Mouse (Mus musculus): ENCODE measurements around the gene Havcr1. TPM values are rescaled to one million over a fixed set of nuclear protein-coding genes. Genes with fewer than 3 reads are reported as not detected.
"Not testable (repeated sequence)": the region's sequence is repeated elsewhere in the genome, so short reads cannot be mapped to it uniquely, and the experiment has no call there.

Havcr1 gene
- polyA plus RNA-seq, 1 experiment from 2014 or later, result not detected

DNA sequence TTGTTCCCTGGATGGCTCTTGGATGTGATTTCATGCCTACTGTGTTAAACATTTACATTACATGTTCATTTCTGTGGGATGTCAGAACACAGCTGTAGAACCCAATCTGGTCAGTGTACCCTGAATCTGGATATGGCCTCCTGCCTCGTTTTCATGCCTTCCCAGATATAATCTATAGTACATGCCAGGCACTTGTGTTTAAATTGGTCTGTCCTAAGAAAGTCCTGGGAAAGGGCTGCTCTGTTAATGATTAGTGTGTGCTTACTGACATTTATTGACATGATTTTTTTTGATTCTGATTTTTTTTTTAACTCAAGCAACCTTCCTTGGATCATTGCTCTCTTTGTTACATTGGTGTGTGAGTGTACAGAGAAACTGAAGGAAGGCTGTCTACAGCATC, 263 bp upstream of the Havcr1 start:
- Histone ChIP-seq H3K9me3 (ENCODE audit: control insufficient read depth, low read length) (no peaks in the 10 kb centered on the region), H3K36me3 (replicated peaks; ENCODE audit: control insufficient read depth, insufficient read depth) (no peaks in the 10 kb centered on the region), H3K27ac (no peak overlapping the region), H3K4me1 (replicated peaks; ENCODE audit: control insufficient read depth, insufficient read depth, low read length) (no peaks in the 10 kb centered on the region), H3K4me2 (replicated peaks) (no peak overlapping the region), H3K9ac (no peak overlapping the region), H3K4me3 (replicated peaks; ENCODE audit: low read length) (no peak overlapping the region), H3K27me3 (ENCODE audit: control insufficient read depth, insufficient read depth, low read length) (no peaks in the 10 kb centered on the region)
- ATAC-seq (ENCODE audit: low FRiP score), result no peak
- no peak for DNase-seq (ENCODE audit: low spot score)
- 81% methylated on average over 1 of the region's 1 CpGs for WGBS

DNA sequence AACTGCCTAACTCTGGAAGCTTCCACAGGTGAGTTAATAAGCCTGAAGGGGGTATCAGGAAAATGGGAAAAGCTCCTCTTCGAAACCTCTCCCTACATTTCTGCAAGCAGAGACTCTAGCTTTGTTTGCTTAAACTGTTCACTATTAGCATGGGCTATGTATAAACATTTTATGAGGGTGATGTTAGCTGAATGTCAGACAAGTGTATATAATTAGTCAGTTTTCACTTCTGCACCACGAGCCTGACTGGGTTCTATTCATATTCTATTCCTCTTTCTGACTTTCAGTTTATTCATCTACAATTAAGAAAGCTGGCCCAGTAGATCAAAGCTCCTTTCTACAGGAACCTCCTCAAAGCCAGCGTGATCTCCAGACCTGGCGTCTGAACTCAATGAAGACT, 4.6 kb downstream of the Havcr1 start:
- no peak overlapping the region for H3K9ac ChIP-seq
- no peak for ATAC-seq (ENCODE audit: low FRiP score)
- no peak overlapping the region for H3K27ac ChIP-seq
- no peaks in the 10 kb centered on the region for H3K36me3 ChIP-seq (replicated peaks; ENCODE audit: control insufficient read depth, insufficient read depth)
- DNase-seq (ENCODE audit: low spot score), result no peak
- H3K9me3 ChIP-seq (ENCODE audit: control insufficient read depth, low read length), result no peaks in the 10 kb centered on the region
- H3K4me3 ChIP-seq (replicated peaks; ENCODE audit: low read length), result no peak overlapping the region
- no peak overlapping the region for H3K4me2 ChIP-seq (replicated peaks)
- 86% methylated on average over 4 of the region's 4 CpGs for WGBS
- no peaks in the 10 kb centered on the region for H3K27me3 ChIP-seq (ENCODE audit: control insufficient read depth, insufficient read depth, low read length)
- H3K4me1 ChIP-seq (replicated peaks; ENCODE audit: control insufficient read depth, insufficient read depth, low read length), result no peaks in the 10 kb centered on the region

DNA sequence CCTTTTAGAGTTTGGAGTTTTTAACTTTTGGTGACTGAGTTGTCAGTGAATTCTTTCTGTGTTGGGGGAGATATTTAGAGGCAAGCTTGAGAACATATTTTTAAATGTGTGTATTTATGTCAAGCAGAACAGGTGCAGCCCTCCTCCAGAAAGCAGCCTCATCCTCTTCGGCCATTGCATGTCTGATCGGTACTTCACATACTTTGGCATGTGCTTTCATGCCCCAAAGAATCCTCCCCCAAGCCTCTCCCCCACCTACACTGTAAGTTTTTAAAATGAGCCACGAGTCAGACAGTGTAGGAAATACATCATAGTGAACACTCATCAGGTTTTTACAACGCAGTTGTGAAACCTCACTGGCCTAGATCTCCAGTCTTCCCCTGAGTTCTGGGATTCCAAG, 6.0 kb downstream of the Havcr1 start:
- no peaks in the 10 kb centered on the region for H3K4me1 ChIP-seq (replicated peaks; ENCODE audit: control insufficient read depth, insufficient read depth, low read length)
- WGBS, result 90% methylated on average over 4 of the region's 4 CpGs
- ATAC-seq (ENCODE audit: low FRiP score), result no peak
- no peak overlapping the region for H3K4me2 ChIP-seq (replicated peaks)
- H3K27ac ChIP-seq, result no peak overlapping the region
- H3K27me3 ChIP-seq (ENCODE audit: control insufficient read depth, insufficient read depth, low read length), result no peaks in the 10 kb centered on the region
- no peaks in the 10 kb centered on the region for H3K9me3 ChIP-seq (ENCODE audit: control insufficient read depth, low read length)
- H3K9ac ChIP-seq, result no peak overlapping the region
- DNase-seq (ENCODE audit: low spot score), result no peak
- H3K4me3 ChIP-seq (replicated peaks; ENCODE audit: low read length), result no peak overlapping the region
- no peaks in the 10 kb centered on the region for H3K36me3 ChIP-seq (replicated peaks; ENCODE audit: control insufficient read depth, insufficient read depth)

DNA sequence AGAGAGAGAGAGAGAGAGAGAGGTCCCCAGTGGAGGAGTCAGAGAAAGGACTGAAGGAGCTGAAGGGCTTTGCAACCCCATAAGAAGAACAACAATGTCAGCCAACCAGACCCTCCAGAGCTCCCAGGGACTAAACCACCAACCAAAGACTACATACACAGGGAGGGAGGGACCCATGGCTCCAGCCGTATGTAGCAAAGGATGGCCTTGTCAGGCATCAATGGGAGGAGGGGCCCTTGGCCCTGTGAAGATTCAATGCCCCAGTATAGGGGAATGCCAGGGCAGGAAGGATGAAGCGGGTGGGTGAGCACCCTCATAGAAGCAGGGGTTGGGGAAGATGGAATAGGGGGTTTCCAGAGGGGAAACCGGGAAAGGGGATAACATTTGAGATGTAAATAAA, 6.8 kb downstream of the Havcr1 start:
- no peak overlapping the region for H3K4me2 ChIP-seq (replicated peaks)
- no peaks in the 10 kb centered on the region for H3K9me3 ChIP-seq (ENCODE audit: control insufficient read depth, low read length)
- no peak overlapping the region for H3K9ac ChIP-seq
- no peak for DNase-seq (ENCODE audit: low spot score)
- no peak for ATAC-seq (ENCODE audit: low FRiP score)
- H3K4me3 ChIP-seq (replicated peaks; ENCODE audit: low read length), result no peak overlapping the region
- no peaks in the 10 kb centered on the region for H3K27me3 ChIP-seq (ENCODE audit: control insufficient read depth, insufficient read depth, low read length)
- H3K4me1 ChIP-seq (replicated peaks; ENCODE audit: control insufficient read depth, insufficient read depth, low read length), result no peaks in the 10 kb centered on the region
- H3K36me3 ChIP-seq (replicated peaks; ENCODE audit: control insufficient read depth, insufficient read depth), result no peaks in the 10 kb centered on the region
- no peak overlapping the region for H3K27ac ChIP-seq
- WGBS, result 76% methylated on average over 3 of the region's 3 CpGs

DNA sequence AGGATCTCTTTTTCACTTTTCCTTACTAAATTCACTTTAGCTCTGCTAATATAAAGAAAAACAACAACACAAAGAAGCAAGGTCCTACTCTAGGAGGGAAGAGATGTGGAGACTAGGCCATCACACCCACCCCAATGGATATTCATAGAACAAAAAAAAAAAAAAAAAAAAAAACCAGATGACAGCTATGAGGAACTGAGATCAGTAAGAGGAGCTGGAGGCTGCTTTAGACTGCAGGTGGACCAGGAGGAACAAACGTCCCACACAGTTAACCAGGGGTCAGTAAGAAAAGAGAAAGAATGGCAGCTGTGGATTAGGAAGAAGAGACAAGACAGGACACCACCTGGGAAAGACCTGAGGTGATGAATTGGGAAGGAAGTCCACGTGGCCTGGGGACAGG, 13.1 kb downstream of the Havcr1 start:
- 66% methylated on average over 2 of the region's 2 CpGs for WGBS
- H3K4me3 ChIP-seq (replicated peaks; ENCODE audit: low read length), result no peak overlapping the region
- H3K27me3 ChIP-seq (ENCODE audit: control insufficient read depth, insufficient read depth, low read length), result no peaks in the 10 kb centered on the region
- no peak overlapping the region for H3K4me2 ChIP-seq (replicated peaks)
- ATAC-seq (ENCODE audit: low FRiP score) (no peak), DNase-seq (ENCODE audit: low spot score) (no peak)
- no peak overlapping the region for H3K27ac ChIP-seq
- H3K9ac ChIP-seq, result no peak overlapping the region
- H3K36me3 ChIP-seq (replicated peaks; ENCODE audit: control insufficient read depth, insufficient read depth), result no peaks in the 10 kb centered on the region
- H3K9me3 ChIP-seq (ENCODE audit: control insufficient read depth, low read length), result no peaks in the 10 kb centered on the region
- no peaks in the 10 kb centered on the region for H3K4me1 ChIP-seq (replicated peaks; ENCODE audit: control insufficient read depth, insufficient read depth, low read length)

DNA sequence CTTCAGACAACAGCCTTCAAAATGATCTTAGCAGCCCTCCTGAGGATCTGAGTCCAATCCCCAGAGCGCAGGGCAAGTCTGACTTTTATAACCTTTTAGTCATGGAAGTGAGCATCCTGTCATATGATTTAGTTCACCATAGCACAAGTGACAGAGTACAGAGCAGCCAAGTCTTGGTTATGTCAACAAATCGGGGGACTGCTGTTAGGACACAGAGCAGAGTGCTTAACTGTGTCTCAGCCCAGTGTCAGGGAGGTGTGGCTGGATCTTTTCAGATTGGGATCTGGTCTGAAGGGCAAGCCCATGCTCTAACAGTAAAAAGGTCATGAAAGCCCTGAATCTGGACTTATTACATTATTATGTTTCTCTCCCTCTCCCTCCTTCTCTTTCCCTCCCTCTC, 18.8 kb downstream of the Havcr1 start:
- DNase-seq (ENCODE audit: low spot score), result no peak
- H3K36me3 ChIP-seq (replicated peaks; ENCODE audit: control insufficient read depth, insufficient read depth), result no peaks in the 10 kb centered on the region
- no peaks in the 10 kb centered on the region for H3K4me1 ChIP-seq (replicated peaks; ENCODE audit: control insufficient read depth, insufficient read depth, low read length)
- no peaks in the 10 kb centered on the region for H3K9me3 ChIP-seq (ENCODE audit: control insufficient read depth, low read length)
- 84% methylated on average over 2 of the region's 2 CpGs for WGBS
- H3K27ac ChIP-seq, result no peak overlapping the region
- H3K9ac ChIP-seq, result no peak overlapping the region
- no peaks in the 10 kb centered on the region for H3K27me3 ChIP-seq (ENCODE audit: control insufficient read depth, insufficient read depth, low read length)
- ATAC-seq (ENCODE audit: low FRiP score), result no peak
- no peak overlapping the region for H3K4me3 ChIP-seq (replicated peaks; ENCODE audit: low read length)
- no peak overlapping the region for H3K4me2 ChIP-seq (replicated peaks)

DNA sequence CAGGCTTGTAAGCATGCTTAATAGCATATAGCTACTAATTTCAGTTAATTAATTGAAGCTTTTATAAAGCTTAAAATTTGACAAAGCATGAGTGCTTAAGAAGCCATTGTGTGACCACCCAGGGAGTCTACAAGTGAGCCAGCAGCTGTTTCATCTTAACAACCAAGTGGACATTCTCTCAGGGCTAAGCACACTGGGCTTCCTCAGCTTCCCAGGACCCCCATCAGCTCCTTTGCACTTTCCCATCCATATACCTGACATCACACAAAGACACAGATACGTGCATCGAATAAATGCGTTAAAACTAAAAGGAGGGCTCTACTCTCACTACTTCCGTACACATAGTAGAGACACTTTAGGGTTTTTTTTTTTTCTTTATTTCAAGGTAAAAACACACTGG, 19.8 kb downstream of the Havcr1 start:
- Histone ChIP-seq H3K36me3 (replicated peaks; ENCODE audit: control insufficient read depth, insufficient read depth) (no peaks in the 10 kb centered on the region), H3K9ac (no peak overlapping the region), H3K9me3 (ENCODE audit: control insufficient read depth, low read length) (no peaks in the 10 kb centered on the region), H3K4me1 (replicated peaks; ENCODE audit: control insufficient read depth, insufficient read depth, low read length) (no peaks in the 10 kb centered on the region), H3K27ac (no peak overlapping the region), H3K4me3 (replicated peaks; ENCODE audit: low read length) (no peak overlapping the region), H3K27me3 (ENCODE audit: control insufficient read depth, insufficient read depth, low read length) (no peaks in the 10 kb centered on the region), H3K4me2 (replicated peaks) (no peak overlapping the region)
- 73% methylated on average over 4 of the region's 4 CpGs for WGBS
- no peak for ATAC-seq (ENCODE audit: low FRiP score)
- DNase-seq (ENCODE audit: low spot score), result no peak

DNA sequence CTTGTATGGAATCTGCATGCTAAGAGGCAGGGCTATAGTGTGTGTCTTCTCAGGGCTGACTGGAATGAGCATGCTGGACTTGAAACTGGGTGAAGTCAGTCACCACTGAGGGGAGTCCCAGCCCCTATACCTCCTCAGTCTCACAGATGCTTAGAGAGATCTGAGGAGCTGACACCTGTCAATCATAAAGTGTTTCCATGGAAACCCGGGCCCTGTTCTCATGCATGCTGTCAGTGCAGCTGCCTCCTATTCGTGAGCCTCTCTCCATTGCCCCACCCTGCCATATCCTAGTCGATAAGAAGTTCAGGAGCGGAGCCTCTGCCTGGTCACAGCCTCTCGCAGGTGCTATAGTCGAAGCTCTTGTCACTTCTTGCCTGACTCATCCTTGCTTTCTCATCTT, 20.8 kb downstream of the Havcr1 start:
- H3K4me2 ChIP-seq (replicated peaks); H3K4me3 ChIP-seq (replicated peaks; ENCODE audit: low read length); H3K4me1 ChIP-seq (replicated peaks; ENCODE audit: control insufficient read depth, insufficient read depth, low read length); DNase-seq (ENCODE audit: low spot score); H3K9me3 ChIP-seq (ENCODE audit: control insufficient read depth, low read length); H3K27ac ChIP-seq; H3K27me3 ChIP-seq (ENCODE audit: control insufficient read depth, insufficient read depth, low read length); H3K9ac ChIP-seq; H3K36me3 ChIP-seq (replicated peaks; ENCODE audit: control insufficient read depth, insufficient read depth): not testable (repeated sequence)
- WGBS, result 81% methylated on average over 6 of the region's 6 CpGs
- ATAC-seq (ENCODE audit: low FRiP score), result peak; percentile 17; the same call in 1 of the 2 replicates

DNA sequence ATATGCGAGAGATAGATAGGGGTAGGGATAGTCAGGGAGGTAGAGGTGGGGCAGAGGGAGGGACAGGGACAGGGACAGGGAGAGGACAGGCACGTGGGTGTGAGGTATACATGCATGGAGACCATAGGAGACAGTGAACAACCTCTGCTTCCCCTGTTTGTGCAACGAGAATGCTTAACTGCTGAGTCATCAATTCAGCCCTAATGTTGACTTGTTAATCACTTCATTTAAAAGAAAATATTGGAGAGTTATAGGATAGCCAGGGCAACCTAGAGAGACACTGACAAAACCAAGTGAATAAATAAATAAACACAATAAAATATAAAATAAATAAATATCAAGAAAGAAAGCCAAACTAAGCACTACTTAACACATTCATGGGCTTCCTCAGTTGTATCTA, 42.0 kb downstream of the Havcr1 start:
- H3K36me3 ChIP-seq (replicated peaks; ENCODE audit: control insufficient read depth, insufficient read depth), result no peaks in the 10 kb centered on the region
- no peak overlapping the region for H3K27ac ChIP-seq
- DNase-seq (ENCODE audit: low spot score) (no peak), ATAC-seq (ENCODE audit: low FRiP score) (no peak)
- H3K27me3 ChIP-seq (ENCODE audit: control insufficient read depth, insufficient read depth, low read length), result no peaks in the 10 kb centered on the region
- no peak overlapping the region for H3K4me3 ChIP-seq (replicated peaks; ENCODE audit: low read length)
- H3K4me2 ChIP-seq (replicated peaks), result no peak overlapping the region
- H3K4me1 ChIP-seq (replicated peaks; ENCODE audit: control insufficient read depth, insufficient read depth, low read length), result no peaks in the 10 kb centered on the region
- H3K9ac ChIP-seq, result no peak overlapping the region
- H3K9me3 ChIP-seq (ENCODE audit: control insufficient read depth, low read length), result no peaks in the 10 kb centered on the region
- WGBS, result 70% methylated on average over 3 of the region's 3 CpGs

DNA sequence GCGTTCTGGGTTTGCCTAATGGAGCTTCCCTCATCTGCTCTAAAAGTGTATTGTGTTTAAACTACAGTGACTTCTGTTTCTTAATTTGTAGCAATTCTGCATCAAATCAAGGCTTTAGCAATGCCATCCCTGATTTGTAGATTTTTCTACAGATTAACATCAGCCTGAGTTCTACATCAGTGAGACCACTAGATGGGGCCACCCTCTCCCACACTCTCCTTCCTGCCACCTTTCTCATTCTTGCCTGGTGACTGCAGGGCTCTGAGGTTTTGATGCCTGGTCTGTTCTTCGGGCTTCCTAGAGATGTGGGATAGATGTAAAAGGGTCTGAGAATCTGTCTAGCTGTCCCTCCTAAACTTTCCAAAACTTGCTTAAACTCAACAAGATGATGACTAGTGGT, 44.9 kb downstream of the Havcr1 start:
- ATAC-seq (ENCODE audit: low FRiP score) (no peak), DNase-seq (ENCODE audit: low spot score) (no peak)
- 87% methylated on average over 2 of the region's 2 CpGs for WGBS

More for the DNA sequence above, 44.9 kb downstream of the Havcr1 start:
- H3K4me1 ChIP-seq (replicated peaks; ENCODE audit: control insufficient read depth, insufficient read depth, low read length), result no peaks in the 10 kb centered on the region
- H3K36me3 ChIP-seq (replicated peaks; ENCODE audit: control insufficient read depth, insufficient read depth), result no peaks in the 10 kb centered on the region
- no peak overlapping the region for H3K4me2 ChIP-seq (replicated peaks)
- H3K4me3 ChIP-seq (replicated peaks; ENCODE audit: low read length), result no peak overlapping the region
- H3K9ac ChIP-seq, result no peak overlapping the region
- no peaks in the 10 kb centered on the region for H3K9me3 ChIP-seq (ENCODE audit: control insufficient read depth, low read length)
- H3K27me3 ChIP-seq (ENCODE audit: control insufficient read depth, insufficient read depth, low read length), result no peaks in the 10 kb centered on the region
- H3K27ac ChIP-seq, result no peak overlapping the region
